Mouse (Mus musculus) MEL (cell line): ENCODE data around the gene Ccdc122. TPM values are rescaled to one million over a fixed set of nuclear protein-coding genes. Genes with fewer than 3 reads are reported as not detected.

ENCODE experiments used
- DNase-seq: peaks from one replicate; pipeline ENCODE4 v3.0.0; 2011; ENCODE audit warnings: low read depth, low spot score
- H3K27ac ChIP-seq: 2 replicates; pipeline ENCODE4 v1.5.1; 2012; ENCODE audit warnings: low read depth, mild to moderate bottlenecking, control low read depth, low read length, moderate library complexity; ENCODE audit not compliant: control insufficient read depth
- H3K27me3 ChIP-seq, 2 experiments: fragments of 150-350 bp in 1 of 2; sonication (generic) in 1 of 2; 2 replicates each; pipeline ENCODE4 v1.6.1; 2012; ENCODE audit warnings: low read length in 2 of 2, mild to moderate bottlenecking in 2 of 2, improper control_type of control experiment in 1 of 2, moderate library complexity in 1 of 2; ENCODE audit not compliant: insufficient read depth in 2 of 2, control insufficient read depth in 1 of 2
- H3K36me3 ChIP-seq, 2 experiments: 2 replicates each; pipeline ENCODE4 v1.6.1; 2012 to 2014; ENCODE audit warnings: low read length in 2 of 2, improper control_type of control experiment in 1 of 2, inconsistent platforms in 1 of 2, mild to moderate bottlenecking in 1 of 2; ENCODE audit not compliant: insufficient read depth in 2 of 2, control insufficient read depth in 1 of 2
- H3K4me1 ChIP-seq, 2 experiments: fragments of 150-350 bp in 1 of 2; sonication (generic) in 1 of 2; 2 replicates each; pipeline ENCODE4 v1.6.1; 2012; ENCODE audit warnings: low read length in 2 of 2, improper control_type of control experiment in 1 of 2, mild to moderate bottlenecking in 1 of 2; ENCODE audit not compliant: insufficient read depth in 2 of 2, control insufficient read depth in 1 of 2
- H3K4me3 ChIP-seq, 2 experiments: fragments of 150-350 bp in 1 of 2; sonication (generic) in 1 of 2; 2 replicates each; pipeline ENCODE4 v1.5.1; 2012; ENCODE audit warnings: low read depth in 2 of 2, low read length in 2 of 2, mild to moderate bottlenecking in 2 of 2, moderate library complexity in 2 of 2, control low read depth in 1 of 2, improper control_type of control experiment in 1 of 2; ENCODE audit not compliant: control insufficient read depth in 1 of 2, insufficient read depth in 1 of 2
- H3K79me2 ChIP-seq: 2 replicates; pipeline ENCODE4 v1.6.1; 2012; ENCODE audit warnings: mild to moderate bottlenecking, low read length, moderate library complexity; ENCODE audit not compliant: control insufficient read depth, poor library complexity, insufficient read depth
- H3K9ac ChIP-seq: 2 replicates; pipeline ENCODE4 v1.6.1; 2012; ENCODE audit warnings: low read depth, mild to moderate bottlenecking, control low read depth, low read length, moderate library complexity; ENCODE audit not compliant: control insufficient read depth, poor library complexity, severe bottlenecking
- H3K9me3 ChIP-seq: fragments of 150-350 bp; sonication (generic); replicated peaks from 2 replicates; pipeline ENCODE4 v1.6.1; 2012; ENCODE audit warnings: mild to moderate bottlenecking, low read length, improper control_type of control experiment, moderate library complexity; ENCODE audit not compliant: insufficient read depth
- CHD1 ChIP-seq: IDR thresholded peaks from 2 replicates; pipeline ENCODE4 v1.6.1; 2012; ENCODE audit warnings: low read depth, mild to moderate bottlenecking, inconsistent platforms, low read length, improper control_type of control experiment
- CTCF ChIP-seq, 3 experiments: IDR thresholded peaks in 2 of 3; conservative IDR thresholded peaks in 1 of 3; 2 replicates each; pipeline ENCODE4 v1.5.1; 2011 to 2012; ENCODE audit warnings: low read length in 3 of 3, low read depth in 2 of 3, mild to moderate bottlenecking in 2 of 3, improper control_type of control experiment in 1 of 3, inconsistent platforms in 1 of 3, mixed read lengths in 1 of 3, moderate library complexity in 1 of 3; ENCODE audit not compliant: control insufficient read depth in 1 of 3, insufficient read depth in 1 of 3, poor library complexity in 1 of 3, severe bottlenecking in 1 of 3
- E2F4 ChIP-seq: IDR thresholded peaks from 2 replicates; pipeline ENCODE4 v1.6.1; 2011; ENCODE audit warnings: low read depth, low read length, improper control_type of control experiment, borderline replicate concordance
- GATA1 ChIP-seq: IDR thresholded peaks from 2 replicates; pipeline ENCODE4 v1.6.1; 2011; ENCODE audit warnings: low read depth, low read length, improper control_type of control experiment
- JUND ChIP-seq: IDR thresholded peaks from 2 replicates; pipeline ENCODE4 v1.6.1; 2011; ENCODE audit warnings: low read depth, mild to moderate bottlenecking, improper control_type of control experiment, low read length
- KAT2A ChIP-seq: conservative IDR thresholded peaks from 2 replicates; pipeline ENCODE4 v1.6.1; 2012; ENCODE audit warnings: low read depth, low read length, improper control_type of control experiment, inconsistent platforms
- MAX ChIP-seq: IDR thresholded peaks from 2 replicates; pipeline ENCODE4 v1.6.1; 2011; ENCODE audit warnings: low read length, improper control_type of control experiment
- MAZ ChIP-seq: IDR thresholded peaks from 2 replicates; pipeline ENCODE4 v1.6.1; 2012; ENCODE audit warnings: low read depth, mild to moderate bottlenecking, inconsistent platforms, low read length, improper control_type of control experiment
- MXI1 ChIP-seq: IDR thresholded peaks from 2 replicates; pipeline ENCODE4 v1.6.1; 2011; ENCODE audit warnings: mild to moderate bottlenecking, low read depth, low read length, improper control_type of control experiment
- MYB ChIP-seq: IDR thresholded peaks from 2 replicates; pipeline ENCODE4 v1.6.1; 2011; ENCODE audit warnings: mild to moderate bottlenecking, low read depth, low read length, improper control_type of control experiment
- MYC ChIP-seq: IDR thresholded peaks from 2 replicates; pipeline ENCODE4 v1.6.1; 2011; ENCODE audit warnings: low read depth, mild to moderate bottlenecking, low read length, improper control_type of control experiment, moderate library complexity
- POLR2A ChIP-seq, 2 experiments: IDR thresholded peaks; 2 replicates each; pipeline ENCODE4 v1.6.1; 2011 to 2012; ENCODE audit warnings: low read length in 2 of 2, mild to moderate bottlenecking in 2 of 2, control low read depth in 1 of 2, improper control_type of control experiment in 1 of 2, low read depth in 1 of 2, moderate library complexity in 1 of 2; ENCODE audit not compliant: control insufficient read depth in 1 of 2, insufficient read depth in 1 of 2, poor library complexity in 1 of 2
- POLR2AphosphoS2 ChIP-seq: IDR thresholded peaks from 2 replicates; pipeline ENCODE4 v1.6.1; 2011; ENCODE audit warnings: low read length, improper control_type of control experiment
- POLR2AphosphoS5 ChIP-seq: IDR thresholded peaks from 2 replicates; pipeline ENCODE4 v1.6.1; 2012; ENCODE audit warnings: low read depth, borderline replicate concordance, mild to moderate bottlenecking, inconsistent platforms, low read length, moderate library complexity, mixed read lengths
- RAD21 ChIP-seq: IDR thresholded peaks from 2 replicates; pipeline ENCODE4 v1.6.1; 2011; ENCODE audit warnings: mild to moderate bottlenecking, low read depth, low read length, improper control_type of control experiment
- SMC3 ChIP-seq: IDR thresholded peaks from 2 replicates; pipeline ENCODE4 v1.6.1; 2011; ENCODE audit warnings: low read depth, low read length, improper control_type of control experiment
- TCF12 ChIP-seq: IDR thresholded peaks from 2 replicates; pipeline ENCODE4 v1.6.1; 2014; ENCODE audit warnings: low read depth, mild to moderate bottlenecking, inconsistent platforms, low read length, improper control_type of control experiment, moderate library complexity
- UBTF ChIP-seq: IDR thresholded peaks from 2 replicates; pipeline ENCODE4 v1.6.1; 2012; ENCODE audit warnings: low read depth, mild to moderate bottlenecking, inconsistent platforms, low read length, improper control_type of control experiment, moderate library complexity, borderline replicate concordance; ENCODE audit not compliant: insufficient read depth
- USF1 ChIP-seq: IDR thresholded peaks from 2 replicates; pipeline ENCODE4 v1.6.1; 2014; ENCODE audit warnings: low read depth, mild to moderate bottlenecking, inconsistent platforms, low read length, improper control_type of control experiment, moderate library complexity
- ZC3H11A ChIP-seq: IDR thresholded peaks from 2 replicates; pipeline ENCODE4 v1.6.1; 2012; ENCODE audit warnings: low read depth, mild to moderate bottlenecking, inconsistent platforms, low read length, improper control_type of control experiment
- ZKSCAN1 ChIP-seq: IDR thresholded peaks from 2 replicates; pipeline ENCODE4 v1.6.1; 2012; ENCODE audit warnings: low read depth, mild to moderate bottlenecking, inconsistent platforms, low read length, improper control_type of control experiment, moderate library complexity
- ZMIZ1 ChIP-seq: IDR thresholded peaks from 2 replicates; pipeline ENCODE4 v1.6.1; 2012; ENCODE audit warnings: low read depth, mild to moderate bottlenecking, inconsistent platforms, low read length, improper control_type of control experiment, moderate library complexity
- polyA plus RNA-seq, 2 experiments: library from polyadenylated mRNA; stranded (reverse) in 1 of 2; unstranded in 1 of 2; fragments of >175 nt in 1 of 2; fragments of >200 nt in 1 of 2; gene quantifications; 2 replicates each; pipeline versions ENCODE4 v1.2.1 to v1.2.4; 2012; ENCODE audit warnings: low replicate concordance in 2 of 2, low read depth in 1 of 2; ENCODE audit not compliant: insufficient read length in 2 of 2, insufficient read depth in 1 of 2, missing spikeins in 1 of 2
- total RNA-seq: library from RNA; depleted of rRNA; stranded (reverse); fragments of 300-350 nt; gene quantifications from 2 replicates; pipeline ENCODE4 v1.2.3, GENCODE M21; 2012

Gene Ccdc122
- total and polyA plus RNA-seq, 3 experiments: not detected

DNA sequence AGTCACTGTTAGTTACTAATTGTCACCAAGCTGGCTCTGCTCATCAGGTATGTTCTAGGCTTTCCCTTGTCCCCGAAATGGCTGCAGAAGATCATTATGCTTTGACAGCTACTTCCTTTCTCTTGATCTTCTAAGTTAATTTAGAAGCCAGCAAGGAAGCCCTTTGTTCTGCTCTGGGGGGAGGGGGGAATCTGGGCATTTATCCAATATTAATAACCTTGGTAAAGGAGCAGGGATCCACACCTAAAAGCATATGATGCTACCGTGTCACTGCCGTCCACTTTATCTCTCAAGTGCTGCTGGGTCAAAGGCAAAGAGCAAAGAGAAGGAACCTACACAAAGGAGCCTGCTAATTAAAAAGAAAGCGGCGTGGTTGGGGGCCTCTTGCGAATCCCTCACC, 100.4 kb downstream of the Ccdc122 start:
- DNase-seq: no peak
- TF ChIP-seq POLR2AphosphoS5 (no peak), MYB (no peak), ZMIZ1 (no peak), MAZ (no peak), GATA1 (no peak), CHD1 (no peak), JUND (no peak), E2F4 (no peak), SMC3 (no peak), TCF12 (no peak), POLR2AphosphoS2 (no peak), POLR2A (IDR thresholded peaks at IDR 0.05; ENCODE audit: control insufficient read depth in 1 of 2, insufficient read depth in 1 of 2, low read depth in 1 of 2, low read length in 2 of 2, poor library complexity in 1 of 2) (no peak), UBTF (no peak), USF1 (no peak), KAT2A (no peak), ZKSCAN1 (no peak), MAX (no peak), MXI1 (no peak)
- Histone ChIP-seq H3K9me3 (no peaks in the 10 kb centered on the region), H3K9ac (no peak overlapping the region), H3K4me3 (no peak overlapping the region), H3K36me3 (no peaks in the 10 kb centered on the region), H3K79me2 (no peaks in the 10 kb centered on the region), H3K4me1 (no peaks in the 10 kb centered on the region), H3K27ac (no peak overlapping the region), H3K27me3 (no peaks in the 10 kb centered on the region)

GRCm38 (mm10) chr14:77141324-77142282, 105.0 kb downstream of the Ccdc122 start:
- TF ChIP-seq MYC (no peak), TCF12 (no peak), ZC3H11A (peak; percentile 48; the same call in 1 of the 2 replicates), CTCF (IDR thresholded peaks at IDR 0.05 in 2 of 3, conservative IDR thresholded peaks at IDR 0.05 in 1 of 3; ENCODE audit: control insufficient read depth in 1 of 3, insufficient read depth in 1 of 3, low read depth in 2 of 3, low read length in 3 of 3, poor library complexity in 1 of 3, severe bottlenecking in 1 of 3) (peak; percentile 39 to 75 (median 54); a peak in 5 of 6 replicates), SMC3 (peak; percentile 71), RAD21 (peak; percentile 80)
- TF ChIP-seq, all 39 proteins: peak for 4
- DNase-seq: peak; percentile 80
- Histone ChIP-seq H3K27me3 (no peaks in the 10 kb centered on the region), H3K9me3 (no peaks in the 10 kb centered on the region), H3K27ac (no peak overlapping the region), H3K79me2 (no peaks in the 10 kb centered on the region), H3K4me1 (no peaks in the 10 kb centered on the region), H3K36me3 (no peaks in the 10 kb centered on the region), H3K9ac (no peak overlapping the region), H3K4me3 (no peak overlapping the region)
